Mouse (Mus musculus) kidney, postnatal 0 days (tissue): ENCODE measurements at regions not wholly inside any gene's neighbourhood (a gene's known extent, or its start where the extent isn't known, plus 50 kb on each side); places are given as distances from the start of the nearest gene placed in this dataset.
A peak's percentile ranks its signal among the peaks of the same experiment; 100 is the strongest.

ENCODE experiments used
- ATAC-seq: fragments of 200-750 bp; cut with Nextera tagmentation; replicated peaks from 2 replicates; pipeline ENCODE4 v1.8.0; 2017; ENCODE audit warnings: low read depth, moderate number of reproducible peaks, moderate TSS enrichment, moderate library complexity; ENCODE audit not compliant: low FRiP score
- DNase-seq: peaks from one replicate; pipeline ENCODE4 v3.0.0-alpha.2; 2016; ENCODE audit warnings: low spot score
- H3K27ac ChIP-seq: fragments of 300-500 bp; sonication (generic); 2 replicates; pipeline ENCODE4 v1.5.1; 2014; ENCODE audit warnings: mild to moderate bottlenecking
- H3K27me3 ChIP-seq: fragments of 300-500 bp; sonication (generic); 2 replicates; pipeline ENCODE4 v1.6.1; 2014; ENCODE audit warnings: low read length, mixed read lengths; ENCODE audit not compliant: insufficient read depth
- H3K36me3 ChIP-seq: fragments of 300-500 bp; sonication (generic); 2 replicates; pipeline ENCODE4 v1.6.1; 2014; ENCODE audit warnings: low read length, mixed read lengths; ENCODE audit not compliant: insufficient read depth
- H3K4me1 ChIP-seq: fragments of 300-500 bp; sonication (generic); replicated peaks from 2 replicates; pipeline ENCODE4 v1.6.1; 2014; ENCODE audit warnings: antibody characterized with exemption, low read length, mixed read lengths; ENCODE audit not compliant: insufficient read depth
- H3K4me2 ChIP-seq: fragments of 300-500 bp; sonication (generic); 2 replicates; pipeline ENCODE4 v1.6.1; 2014; ENCODE audit warnings: mild to moderate bottlenecking, low read length, moderate library complexity, mixed read lengths
- H3K4me3 ChIP-seq: fragments of 300-500 bp; sonication (generic); replicated peaks from 2 replicates; pipeline ENCODE4 v1.5.1; 2014; ENCODE audit warnings: low read depth, low read length
- H3K9ac ChIP-seq: fragments of 300-500 bp; sonication (generic); 2 replicates; pipeline ENCODE4 v1.6.1; 2014; ENCODE audit warnings: low read depth, low read length
- H3K9me3 ChIP-seq: fragments of 300-500 bp; sonication (generic); replicated peaks from 2 replicates; pipeline ENCODE4 v1.6.1; 2016; ENCODE audit warnings: low read length, inconsistent platforms, mixed read lengths
- CTCF ChIP-seq: IDR thresholded peaks from 2 replicates; pipeline ENCODE4 v1.5.1; 2016; ENCODE audit warnings: antibody characterized with exemption, low read depth, mild to moderate bottlenecking, moderate library complexity
- WGBS: fragments of 180-500 bp; shearing (Covaris S2); extraction: QIAGEN DNeasy Blood & Tissue Kit; methylation state at CpG from one replicate; pipeline ENCODE4 v1.1.7; 2014; 5-methylcytosine and 5-hydroxymethylcytosine counted together

- no peak for ATAC-seq
- TF ChIP-seq CTCF = no peak
- Histone ChIP-seq H3K36me3 (no peaks in the 10 kb centered on the region), H3K27me3 (no peaks in the 10 kb centered on the region), H3K4me3 (no peak overlapping the region), H3K9me3 (no peaks in the 10 kb centered on the region), H3K27ac (no peak overlapping the region), H3K4me1 (no peaks in the 10 kb centered on the region), H3K4me2 (no peak overlapping the region), H3K9ac (no peak overlapping the region)
- DNase-seq = peak; percentile 58
Measured at GRCm38 (mm10) chr5:47537532-47537931, 445.4 kb upstream of the Slit2 start.

GRCm38 (mm10) chr5:47542248-47542647, 440.7 kb upstream of the Slit2 start:
- 79% methylated on average over 1 of the region's 1 CpGs for WGBS
- no peaks in the 10 kb centered on the region for H3K4me1 ChIP-seq
- no peak overlapping the region for H3K27ac ChIP-seq
- no peak overlapping the region for H3K4me2 ChIP-seq
- H3K36me3 ChIP-seq = no peaks in the 10 kb centered on the region
- H3K9ac ChIP-seq = no peak overlapping the region
- TF ChIP-seq CTCF = no peak
- no peak for DNase-seq
- no peaks in the 10 kb centered on the region for H3K9me3 ChIP-seq
- H3K4me3 ChIP-seq = no peak overlapping the region
- ATAC-seq = no peak
- H3K27me3 ChIP-seq = no peaks in the 10 kb centered on the region

GRCm38 (mm10) chr5:47556717-47557116, 426.2 kb upstream of the Slit2 start:
- no peak overlapping the region for H3K4me3 ChIP-seq
- no peaks in the 10 kb centered on the region for H3K4me1 ChIP-seq
- TF ChIP-seq CTCF = no peak
- 50% methylated on average over 1 of the region's 1 CpGs for WGBS
- H3K27ac ChIP-seq = no peak overlapping the region
- no peaks in the 10 kb centered on the region for H3K9me3 ChIP-seq
- peak; percentile 63; the same call in 1 of the 2 replicates for ATAC-seq
- H3K4me2 ChIP-seq = no peak overlapping the region
- H3K9ac ChIP-seq = no peak overlapping the region
- no peaks in the 10 kb centered on the region for H3K27me3 ChIP-seq
- peak; percentile 77 for DNase-seq
- H3K36me3 ChIP-seq = no peaks in the 10 kb centered on the region

GRCm38 (mm10) chr5:47557152-47557800, 425.7 kb upstream of the Slit2 start:
- ATAC-seq (no peak), DNase-seq (peak; percentile 36)
- H3K27me3 ChIP-seq = no peaks in the 10 kb centered on the region
- no peak overlapping the region for H3K4me3 ChIP-seq
- no peak for TF ChIP-seq CTCF
- H3K9me3 ChIP-seq = no peaks in the 10 kb centered on the region
- no peaks in the 10 kb centered on the region for H3K36me3 ChIP-seq
- 39% methylated on average over 8 of the region's 8 CpGs for WGBS
- H3K4me2 ChIP-seq = no peak overlapping the region
- H3K27ac ChIP-seq = no peak overlapping the region
- no peaks in the 10 kb centered on the region for H3K4me1 ChIP-seq
- no peak overlapping the region for H3K9ac ChIP-seq
